Mouse (Mus musculus): ENCODE measurements around the gene Gm8947.

- no peak for TF ChIP-seq CTCF (IDR thresholded peaks at IDR 0.05; ENCODE audit: low read depth)
- TF ChIP-seq EP300 (IDR thresholded peaks at IDR 0.05; ENCODE audit: low read depth), result no peak
Measured at GRCm38 (mm10) chr1:151228320-151228989, 36.3 kb downstream of the Gm8947 start.
